Mouse (Mus musculus) neural tube, embryonic 13.5 days (tissue): ENCODE measurements around the gene Igsf9. TPM values are rescaled to one million over a fixed set of nuclear protein-coding genes. Genes with fewer than 3 reads are reported as not detected.

ENCODE experiments used
- ATAC-seq: fragments of 200-750 bp; cut with Nextera tagmentation; 2 replicates; pipeline ENCODE4 v1.8.0; 2017; ENCODE audit warnings: low read depth, mild to moderate bottlenecking, moderate TSS enrichment, moderate library complexity
- H3K27ac ChIP-seq: fragments of 300-500 bp; sonication (generic); replicated peaks from 2 replicates; pipeline ENCODE4 v1.5.1; 2015; ENCODE audit warnings: moderate library complexity, mild to moderate bottlenecking, inconsistent platforms
- H3K27me3 ChIP-seq: fragments of 300-500 bp; sonication (generic); 2 replicates; pipeline ENCODE4 v1.6.1; 2015; ENCODE audit warnings: mild to moderate bottlenecking, inconsistent platforms
- H3K36me3 ChIP-seq: fragments of 300-500 bp; sonication (generic); 2 replicates; pipeline ENCODE4 v1.6.1; 2015; ENCODE audit warnings: mild to moderate bottlenecking, inconsistent platforms
- H3K4me1 ChIP-seq: fragments of 300-500 bp; sonication (generic); replicated peaks from 2 replicates; pipeline ENCODE4 v1.6.1; 2015; ENCODE audit warnings: inconsistent platforms
- H3K4me2 ChIP-seq: fragments of 300-500 bp; sonication (generic); 2 replicates; pipeline ENCODE4 v1.6.1; 2015; ENCODE audit warnings: inconsistent platforms, mild to moderate bottlenecking, moderate library complexity
- H3K4me3 ChIP-seq: fragments of 300-500 bp; sonication (generic); 2 replicates; pipeline ENCODE4 v1.5.1; 2015; ENCODE audit warnings: mild to moderate bottlenecking, inconsistent platforms
- H3K9ac ChIP-seq: fragments of 300-500 bp; sonication (generic); 2 replicates; pipeline ENCODE4 v1.6.1; 2015; ENCODE audit warnings: moderate library complexity, mild to moderate bottlenecking, inconsistent platforms
- H3K9me3 ChIP-seq: fragments of 300-500 bp; sonication (generic); 2 replicates; pipeline ENCODE4 v1.6.1; 2016; ENCODE audit warnings: inconsistent platforms
- WGBS: fragments of 180-500 bp; shearing (Covaris S2); methylation state at CpG from one replicate; pipeline ENCODE4 v1.1.7; 2015; 5-methylcytosine and 5-hydroxymethylcytosine counted together
- polyA plus RNA-seq: library from polyadenylated mRNA; unstranded; fragments of >200 nt; fragmentation: Nextera tagmentation; extraction: Ambion mirVana; gene quantifications from 2 replicates; pipeline ENCODE4 v1.2.1, GENCODE M21; 2015

Gene Igsf9
- polyA plus RNA-seq, 1 experiment from 2014 or later, result 65.9 TPM

DNA sequence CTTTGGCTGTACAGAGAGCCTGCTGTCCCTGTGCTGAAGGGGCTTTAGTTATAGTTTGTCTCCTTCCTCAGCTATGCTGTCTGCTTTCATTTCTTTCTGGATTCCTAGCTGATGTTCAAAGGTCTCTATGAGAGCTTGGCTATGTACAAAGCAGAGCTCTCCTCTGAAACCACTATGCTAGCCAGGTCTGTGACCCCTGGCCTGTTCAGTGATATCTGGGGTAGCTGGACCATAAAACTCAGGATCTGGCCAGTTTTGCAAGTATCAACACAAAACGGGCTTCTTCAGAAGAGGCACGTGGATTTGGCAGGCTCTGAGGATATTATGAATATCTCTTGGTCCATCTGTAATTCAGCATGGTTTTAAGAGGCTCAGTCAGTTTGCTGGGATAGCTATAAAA lies 28.7 kb upstream of the Igsf9 start:
- 84% methylated on average over 2 of the region's 2 CpGs for WGBS
- Histone ChIP-seq H3K9me3 (no peaks in the 10 kb centered on the region), H3K27me3 (no peaks in the 10 kb centered on the region), H3K27ac (no peak overlapping the region), H3K4me2 (no peak overlapping the region), H3K9ac (no peak overlapping the region), H3K4me1 (peaks cover 10% of the 10 kb centered on the region; the same call in 1 of the 2 replicates), H3K36me3 (no peaks in the 10 kb centered on the region), H3K4me3 (no peak overlapping the region)
- ATAC-seq, result no peak

DNA sequence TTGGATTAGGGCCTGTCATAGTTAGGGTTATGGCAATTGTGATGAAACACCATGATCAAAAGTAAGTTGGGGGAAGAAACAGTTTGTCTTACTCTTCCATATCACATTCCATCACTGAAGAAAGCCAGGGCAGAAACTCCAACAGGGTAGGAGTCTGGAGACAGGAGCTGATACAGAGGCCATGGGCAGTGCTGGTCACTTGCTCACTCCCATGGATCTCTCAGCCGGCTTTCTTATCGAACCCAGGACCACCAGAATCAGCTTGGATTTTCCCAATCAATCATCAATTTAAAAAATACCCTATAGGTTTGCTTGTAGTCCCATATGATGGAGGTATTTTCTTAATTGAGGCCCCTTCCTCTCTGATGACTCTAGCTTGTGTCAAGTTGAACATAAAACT lies 27.8 kb upstream of the Igsf9 start:
- WGBS, result 87% methylated on average over 2 of the region's 2 CpGs
- no peak for ATAC-seq
- H3K36me3 ChIP-seq, result no peaks in the 10 kb centered on the region
- peaks cover 10% of the 10 kb centered on the region; the same call in 1 of the 2 replicates for H3K4me1 ChIP-seq
- H3K4me2 ChIP-seq, result no peak overlapping the region
- H3K4me3 ChIP-seq, result no peak overlapping the region
- H3K27me3 ChIP-seq, result no peaks in the 10 kb centered on the region
- H3K9ac ChIP-seq, result no peak overlapping the region
- no peak overlapping the region for H3K27ac ChIP-seq
- H3K9me3 ChIP-seq, result no peaks in the 10 kb centered on the region

DNA sequence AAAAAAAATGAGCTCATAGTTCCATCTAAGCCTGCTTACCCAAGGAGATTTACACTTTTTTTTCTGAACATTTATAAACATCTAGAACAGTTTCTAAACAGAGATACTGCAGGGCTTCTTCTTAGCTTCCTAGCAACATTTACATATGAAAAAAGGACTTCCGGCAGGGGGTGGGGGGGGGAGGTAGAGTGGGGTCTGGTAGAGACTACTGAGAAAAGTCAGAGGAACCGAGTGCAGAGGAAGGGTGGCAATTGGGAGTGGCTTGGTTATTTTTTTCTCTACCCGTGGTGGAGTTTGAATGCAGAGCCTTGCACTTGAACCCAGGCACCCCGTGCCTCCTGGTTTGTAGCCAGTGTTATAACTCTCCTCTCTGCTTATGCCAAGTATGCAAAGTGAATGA lies 26.2 kb upstream of the Igsf9 start:
- Histone ChIP-seq H3K9ac (no peak overlapping the region), H3K9me3 (no peaks in the 10 kb centered on the region), H3K36me3 (no peaks in the 10 kb centered on the region), H3K4me2 (no peak overlapping the region), H3K27me3 (no peaks in the 10 kb centered on the region), H3K27ac (no peak overlapping the region), H3K4me1 (peaks cover 10% of the 10 kb centered on the region; the same call in 1 of the 2 replicates), H3K4me3 (no peak overlapping the region)
- 12% methylated on average over 4 of the region's 4 CpGs for WGBS
- no peak for ATAC-seq

DNA sequence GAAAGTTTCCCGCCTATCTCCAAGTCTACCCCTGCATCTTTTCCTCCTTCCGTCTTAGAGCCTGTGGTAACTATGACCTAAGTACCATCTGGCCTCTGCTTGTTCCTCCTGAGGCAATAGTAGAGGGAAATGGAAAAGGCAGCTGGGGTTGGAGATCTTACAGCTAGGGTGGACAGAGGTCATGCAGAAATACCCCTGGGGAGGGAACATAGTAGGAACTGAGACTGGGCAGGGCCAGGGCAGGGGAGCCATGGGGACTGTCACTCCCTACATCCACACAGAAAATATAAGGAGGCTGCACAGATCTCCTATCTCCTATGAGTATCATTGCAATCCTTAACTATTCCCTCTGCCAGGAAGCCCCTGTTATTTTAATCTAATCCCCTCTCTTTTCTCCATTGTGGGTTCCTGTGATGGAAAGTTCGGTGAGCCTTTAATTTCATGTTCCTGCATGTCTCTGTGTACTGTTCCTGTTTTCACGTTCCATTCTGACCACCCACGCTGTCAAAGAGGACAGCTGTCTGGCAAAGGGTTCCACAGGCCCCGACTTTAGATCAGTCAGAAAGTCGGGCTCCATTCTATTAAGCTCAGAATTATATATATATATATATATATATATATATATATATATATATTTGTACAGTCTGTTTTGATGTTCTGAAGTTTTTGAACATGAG lies 25.4 kb upstream of the Igsf9 start:
- 77% methylated on average over 7 of the region's 7 CpGs for WGBS
- no peak for ATAC-seq
- Histone ChIP-seq H3K4me2 (no peak overlapping the region), H3K36me3 (no peaks in the 10 kb centered on the region), H3K4me3 (no peak overlapping the region), H3K9me3 (no peaks in the 10 kb centered on the region), H3K27me3 (no peaks in the 10 kb centered on the region), H3K4me1 (0 out of 2 replicates have a peak, but pooled peaks cover 5% of the 10 kb centered on the region), H3K9ac (no peak overlapping the region), H3K27ac (no peak overlapping the region)

DNA sequence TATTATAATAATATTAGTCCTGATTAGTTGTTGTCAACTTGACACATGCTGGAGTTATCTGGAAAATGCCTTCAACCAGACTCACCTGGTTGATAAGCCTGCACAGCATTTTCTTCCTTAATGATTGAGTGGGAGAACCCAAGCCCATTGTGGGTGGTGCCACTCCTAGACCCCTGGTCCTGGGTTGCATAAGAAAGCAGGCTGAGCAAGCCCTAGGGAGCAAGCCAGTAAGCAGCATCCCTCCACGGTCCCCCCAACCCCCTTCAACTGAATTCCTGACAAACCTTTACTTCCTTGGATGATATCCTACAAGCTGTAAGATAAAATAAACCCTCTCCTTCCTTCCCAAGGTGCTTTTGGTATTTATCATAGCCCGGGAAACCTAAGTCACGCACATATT lies 24.4 kb upstream of the Igsf9 start:
- Histone ChIP-seq H3K27ac (no peak overlapping the region), H3K36me3 (no peaks in the 10 kb centered on the region), H3K9ac (no peak overlapping the region), H3K4me1 (no peaks in the 10 kb centered on the region), H3K4me3 (no peak overlapping the region), H3K27me3 (no peaks in the 10 kb centered on the region), H3K4me2 (no peak overlapping the region), H3K9me3 (no peaks in the 10 kb centered on the region)
- no peak for ATAC-seq
- 94% methylated on average over 3 of the region's 3 CpGs for WGBS

DNA sequence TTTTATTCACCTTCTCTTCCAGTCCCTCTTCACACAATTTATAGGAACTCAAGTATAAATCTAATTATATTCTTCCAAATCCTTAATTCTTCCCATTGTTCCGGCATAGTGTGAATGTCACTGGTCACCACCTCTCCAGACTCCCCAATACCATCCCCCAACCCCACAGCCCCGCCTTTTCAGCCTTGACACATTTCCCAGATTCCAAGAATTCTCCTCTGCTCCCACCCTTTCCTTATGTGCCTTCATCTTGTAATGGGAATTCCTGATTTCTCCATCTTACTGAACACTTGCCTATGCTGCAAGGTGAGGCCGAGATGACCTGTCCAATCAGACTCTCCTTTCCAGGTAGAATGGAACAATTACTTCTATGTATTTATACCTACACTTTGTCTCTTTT lies 23.5 kb upstream of the Igsf9 start:
- no peak for ATAC-seq
- Histone ChIP-seq H3K27ac (no peak overlapping the region), H3K9ac (no peak overlapping the region), H3K9me3 (no peaks in the 10 kb centered on the region), H3K4me1 (no peaks in the 10 kb centered on the region), H3K27me3 (no peaks in the 10 kb centered on the region), H3K36me3 (no peaks in the 10 kb centered on the region), H3K4me2 (no peak overlapping the region), H3K4me3 (no peak overlapping the region)
- WGBS, result 94% methylated on average over 3 of the region's 3 CpGs

DNA sequence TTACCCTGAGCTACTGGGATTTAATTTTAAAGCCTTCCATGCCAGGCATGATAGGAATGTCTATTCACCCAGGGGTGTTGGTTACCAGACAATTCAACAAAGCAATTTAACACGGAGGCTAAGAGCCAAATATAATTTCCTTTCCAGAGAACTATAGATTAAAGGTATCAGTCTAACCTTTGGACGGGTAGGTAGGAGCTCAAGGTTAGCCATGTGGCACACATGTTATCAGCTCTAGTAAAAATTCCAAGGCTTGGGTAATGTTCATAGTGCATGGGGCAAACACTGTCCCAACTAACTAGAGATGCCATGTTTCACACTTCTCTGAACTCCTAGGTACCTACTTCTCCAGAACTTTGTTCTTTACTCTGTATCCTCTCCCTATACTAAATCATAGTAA lies 20.0 kb upstream of the Igsf9 start:
- Histone ChIP-seq H3K36me3 (no peaks in the 10 kb centered on the region), H3K9ac (no peak overlapping the region), H3K4me2 (no peak overlapping the region), H3K4me3 (no peak overlapping the region), H3K27ac (no peak overlapping the region), H3K4me1 (no peaks in the 10 kb centered on the region), H3K9me3 (no peaks in the 10 kb centered on the region), H3K27me3 (no peaks in the 10 kb centered on the region)
- WGBS, result 82% methylated on average over 2 of the region's 2 CpGs
- ATAC-seq, result no peak

DNA sequence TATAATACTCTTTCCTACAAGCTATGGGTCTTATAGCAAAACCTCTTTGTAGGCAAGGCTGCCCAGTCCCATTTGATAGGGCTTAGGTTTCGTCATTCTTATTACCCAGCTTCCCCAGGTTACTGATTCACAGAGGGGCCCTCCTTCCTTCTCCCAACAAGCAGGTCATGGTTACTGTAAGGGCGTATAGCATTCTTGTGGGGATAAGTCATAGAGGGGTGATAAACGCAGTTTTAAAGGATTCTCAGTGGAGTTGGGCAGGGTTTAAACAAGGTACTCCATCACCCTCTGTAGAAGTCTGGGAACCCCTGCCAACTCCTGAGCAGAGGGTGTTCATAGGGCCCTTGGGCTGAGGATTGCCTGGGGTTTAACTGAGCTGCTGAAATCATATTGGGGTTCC lies 19.1 kb upstream of the Igsf9 start:
- Histone ChIP-seq H3K9me3 (no peaks in the 10 kb centered on the region), H3K36me3 (no peaks in the 10 kb centered on the region), H3K27ac (no peak overlapping the region), H3K4me1 (no peaks in the 10 kb centered on the region), H3K4me3 (no peak overlapping the region), H3K4me2 (no peak overlapping the region), H3K27me3 (no peaks in the 10 kb centered on the region), H3K9ac (no peak overlapping the region)
- no peak for ATAC-seq
- WGBS, result 76% methylated on average over 3 of the region's 3 CpGs

DNA sequence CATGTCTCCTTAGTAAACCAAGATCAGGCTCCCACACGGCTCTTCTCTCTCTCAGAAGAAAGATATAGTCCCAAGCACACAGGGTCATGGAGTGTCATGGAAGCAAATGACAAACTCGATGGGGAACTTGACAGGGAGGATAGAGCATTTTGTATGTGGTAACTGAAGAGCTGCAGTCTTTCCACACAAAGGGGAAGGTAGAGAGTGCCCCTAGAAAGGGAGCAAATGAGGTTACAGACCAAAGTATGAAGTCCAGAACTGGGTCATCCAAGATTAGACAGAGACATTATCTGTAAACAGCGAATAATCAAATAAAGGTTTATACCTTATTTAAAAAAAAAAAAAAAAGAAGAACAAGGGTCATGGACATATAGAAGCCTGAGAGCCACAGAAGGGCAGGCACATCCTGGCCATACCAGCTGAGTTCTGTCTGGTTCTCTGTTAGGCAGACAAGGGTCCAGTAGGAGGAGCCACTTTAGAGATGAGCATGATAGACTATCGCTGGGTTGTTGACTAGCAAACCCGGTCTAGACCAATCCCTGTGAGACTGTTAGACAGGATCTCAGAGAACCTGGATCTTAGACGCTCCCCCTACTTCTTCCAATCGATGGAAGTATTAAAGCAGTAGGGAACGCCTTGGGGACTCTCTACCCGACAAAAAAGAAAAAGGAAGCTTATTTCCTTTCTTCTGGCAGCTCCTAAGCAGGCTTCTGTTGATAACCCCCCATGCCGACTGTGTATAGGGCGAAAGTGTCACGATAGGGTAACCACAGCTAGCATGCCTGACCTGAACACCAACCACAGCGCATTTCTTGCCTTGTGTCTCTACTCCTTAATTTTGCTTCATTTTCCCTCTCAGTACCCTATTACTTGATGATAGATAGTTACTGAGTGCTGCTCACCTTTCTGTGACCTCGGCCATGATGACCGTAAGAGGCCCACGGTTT lies 17.9 kb upstream of the Igsf9 start:
- no peak overlapping the region for H3K4me3 ChIP-seq
- no peaks in the 10 kb centered on the region for H3K9me3 ChIP-seq
- no peak overlapping the region for H3K27ac ChIP-seq
- 85% methylated on average over 16 of the region's 16 CpGs for WGBS
- H3K4me1 ChIP-seq, result no peaks in the 10 kb centered on the region
- no peak overlapping the region for H3K4me2 ChIP-seq
- no peak overlapping the region for H3K9ac ChIP-seq
- no peaks in the 10 kb centered on the region for H3K36me3 ChIP-seq
- H3K27me3 ChIP-seq, result no peaks in the 10 kb centered on the region
- ATAC-seq, result no peak

DNA sequence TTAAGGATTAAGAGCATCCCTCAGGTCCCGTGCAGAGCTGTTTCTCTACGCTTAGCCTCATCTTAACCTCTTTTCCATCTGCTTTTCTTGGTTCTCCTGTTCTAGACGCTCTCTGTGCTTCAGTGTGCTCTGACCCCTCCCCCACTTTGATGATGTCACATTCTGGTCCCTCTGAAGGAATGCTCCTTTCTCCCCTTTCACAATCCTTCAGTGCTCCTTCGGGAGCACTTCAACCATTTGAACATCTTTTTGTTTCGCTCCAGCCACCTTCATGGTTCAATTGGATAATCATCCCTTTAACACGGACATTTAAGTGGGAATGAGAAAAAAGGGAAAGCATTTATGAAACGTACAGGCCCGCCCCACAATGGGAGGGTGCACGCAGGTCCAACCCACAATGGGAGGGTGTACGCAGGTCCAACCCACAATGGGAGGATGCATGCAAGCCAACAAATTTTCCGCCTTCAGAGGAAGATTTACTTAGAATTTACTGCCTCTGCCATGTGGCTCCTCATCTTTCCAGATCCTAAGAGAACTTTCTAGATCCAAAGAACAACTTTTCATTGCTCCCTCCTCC lies 13.2 kb upstream of the Igsf9 start:
- ATAC-seq, result no peak
- H3K4me2 ChIP-seq, result no peak overlapping the region
- H3K27me3 ChIP-seq, result no peaks in the 10 kb centered on the region
- 65% methylated on average over 11 of the region's 11 CpGs for WGBS
- H3K4me3 ChIP-seq, result no peak overlapping the region
- no peaks in the 10 kb centered on the region for H3K4me1 ChIP-seq
- no peak overlapping the region for H3K27ac ChIP-seq
- no peaks in the 10 kb centered on the region for H3K9me3 ChIP-seq
- no peak overlapping the region for H3K9ac ChIP-seq
- no peaks in the 10 kb centered on the region for H3K36me3 ChIP-seq

DNA sequence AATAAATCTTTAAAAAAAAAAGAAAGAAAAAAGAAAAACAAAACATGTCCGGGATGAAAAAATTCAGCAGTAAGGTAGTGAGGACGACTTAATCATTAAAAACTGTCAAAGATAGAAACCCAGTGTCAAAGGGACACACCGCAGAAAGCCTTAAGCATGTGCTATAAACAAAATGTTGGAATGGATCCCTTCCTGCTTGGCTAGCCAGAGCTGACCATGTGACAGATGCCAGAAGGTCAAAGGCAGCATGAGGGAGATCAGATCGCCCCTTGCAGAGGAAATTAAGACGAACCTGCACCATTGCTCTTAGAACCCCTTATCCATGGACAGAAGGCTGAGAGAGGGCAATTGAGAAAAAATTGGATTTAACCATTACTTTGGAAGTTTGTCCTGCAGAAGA lies 12.2 kb upstream of the Igsf9 start:
- ATAC-seq, result no peak
- no peaks in the 10 kb centered on the region for H3K27me3 ChIP-seq
- no peak overlapping the region for H3K9ac ChIP-seq
- no peaks in the 10 kb centered on the region for H3K4me1 ChIP-seq
- H3K36me3 ChIP-seq, result no peaks in the 10 kb centered on the region
- H3K4me3 ChIP-seq, result no peak overlapping the region
- H3K9me3 ChIP-seq, result no peaks in the 10 kb centered on the region
- no peak overlapping the region for H3K4me2 ChIP-seq
- H3K27ac ChIP-seq, result no peak overlapping the region
- WGBS, result 90% methylated on average over 5 of the region's 5 CpGs

DNA sequence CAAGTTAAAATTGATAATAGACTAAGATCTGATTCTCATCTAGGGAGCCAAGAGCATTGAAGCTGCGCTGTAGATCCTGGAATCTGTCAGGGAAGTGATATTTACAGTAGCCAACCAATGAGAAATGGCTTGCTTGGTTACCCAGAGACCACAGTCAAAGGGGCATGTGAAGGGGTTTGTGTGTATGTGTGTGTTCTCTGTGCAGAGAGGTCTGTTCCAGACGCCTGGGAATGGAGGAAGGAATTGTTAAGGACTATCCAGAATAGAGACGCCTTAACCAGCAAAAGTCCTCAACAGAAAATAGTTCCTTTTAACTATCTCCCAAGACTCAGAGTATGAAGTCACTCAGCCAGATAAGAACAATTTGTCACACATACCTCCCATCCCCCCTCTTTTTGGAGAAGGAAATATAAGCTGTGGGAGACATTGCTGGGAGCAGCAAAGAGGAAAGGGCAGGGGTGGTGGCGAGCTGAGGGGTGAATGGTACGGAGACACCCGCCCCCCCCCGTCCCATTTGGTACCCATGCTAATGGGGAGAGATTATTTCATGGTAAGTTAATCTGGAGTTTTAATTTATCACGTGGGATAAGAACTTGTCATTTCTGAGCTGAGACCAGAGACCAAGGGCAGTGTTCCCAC lies 11.7 kb upstream of the Igsf9 start:
- no peaks in the 10 kb centered on the region for H3K27me3 ChIP-seq
- H3K9ac ChIP-seq, result no peak overlapping the region
- H3K4me2 ChIP-seq, result no peak overlapping the region
- WGBS, result 70% methylated on average over 8 of the region's 8 CpGs
- H3K27ac ChIP-seq, result no peak overlapping the region
- no peaks in the 10 kb centered on the region for H3K9me3 ChIP-seq
- no peaks in the 10 kb centered on the region for H3K36me3 ChIP-seq
- ATAC-seq, result no peak
- no peak overlapping the region for H3K4me3 ChIP-seq
- no peaks in the 10 kb centered on the region for H3K4me1 ChIP-seq
